Mouse (Mus musculus) hindlimb bud, embryonic 11.5 days (tissue): ENCODE data around the gene Azi2.

Source experiments
- DNase-seq: peaks from one replicate; pipeline ENCODE4 v3.0.0-alpha.2; 2012; ENCODE audit warnings: low read depth, low spot score; ENCODE audit errors: extremely low spot score

Azi2 gene

GRCm38 (mm10) chr9:118040218-118041021 is at the start of gene Azi2:
Gene Azi2, plus strand, starts transcription at chr9:118040499.
- peak; percentile 88 for DNase-seq

- DNase-seq = no peak
Observed at GRCm38 (mm10) chr9:117996631-117997030, 43.7 kb upstream of the Azi2 start.

DNA sequence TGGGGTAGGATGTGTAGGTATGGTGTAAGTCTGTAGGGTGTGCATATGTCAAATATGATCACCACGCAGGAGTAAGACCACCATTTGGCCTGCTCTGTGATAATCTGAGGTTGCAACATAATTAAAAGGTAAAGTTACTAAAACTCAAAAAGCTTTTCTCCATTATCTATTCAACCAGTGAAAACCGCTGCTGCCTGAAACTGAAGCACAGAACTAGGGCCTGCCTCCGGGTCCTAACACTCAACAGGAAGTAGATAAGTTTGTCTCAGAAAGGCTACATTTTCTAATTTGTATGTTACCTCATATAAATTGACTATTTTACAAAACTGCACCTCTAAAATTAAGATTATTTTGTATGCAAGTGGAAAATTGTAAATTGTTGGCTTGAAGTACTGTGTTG is 38.8 kb upstream of the Azi2 start:
- DNase-seq = no peak

GRCm38 (mm10) chr9:118003218-118003886 is 36.9 kb upstream of the Azi2 start:
- DNase-seq = no peak

- DNase-seq = no peak
Observed at GRCm38 (mm10) chr9:118003937-118004336, 36.4 kb upstream of the Azi2 start.

- no peak for DNase-seq
Observed at GRCm38 (mm10) chr9:118012928-118013327, 27.4 kb upstream of the Azi2 start.

DNA sequence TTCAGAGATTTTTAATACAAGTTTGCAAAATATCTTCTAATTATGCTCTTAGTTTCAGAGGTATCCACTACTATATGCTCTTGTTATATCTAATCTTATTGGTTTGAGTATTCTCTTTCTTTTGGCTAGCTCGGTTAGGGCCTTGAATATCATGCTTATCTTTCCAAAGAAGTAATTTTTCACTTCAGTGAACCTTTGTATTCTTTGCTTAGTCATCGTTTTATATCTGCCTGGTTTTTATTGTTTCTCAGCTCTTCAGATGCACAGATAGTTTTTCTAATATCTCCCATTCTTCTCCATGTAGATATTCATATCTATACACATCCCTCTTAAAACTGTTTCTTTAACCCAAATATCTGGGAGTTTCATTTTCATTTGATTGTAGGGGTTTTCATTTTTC is 15.3 kb upstream of the Azi2 start:
- DNase-seq = no peak

- DNase-seq = no peak
Observed at GRCm38 (mm10) chr9:118029490-118029889, 10.8 kb upstream of the Azi2 start.

DNA sequence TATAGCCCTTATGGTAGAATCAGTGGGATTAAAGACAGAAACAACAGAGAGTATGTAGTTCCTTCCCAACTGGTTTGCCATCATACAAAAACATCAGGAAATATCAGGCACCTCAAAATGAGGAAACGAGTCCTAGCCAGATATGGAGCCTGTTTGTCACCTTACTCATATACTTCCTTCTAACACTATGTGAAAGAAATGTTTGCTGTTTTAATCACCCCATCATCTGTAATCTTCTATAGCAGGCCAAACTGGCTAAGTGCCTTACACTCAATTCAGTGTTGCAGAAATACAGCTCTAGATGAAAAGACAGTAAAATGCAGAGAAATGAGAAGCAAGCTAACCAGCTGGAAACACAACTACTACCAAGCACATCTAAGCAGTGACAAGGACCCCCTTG is 10.0 kb upstream of the Azi2 start:
- no peak for DNase-seq

- DNase-seq = no peak
Observed at GRCm38 (mm10) chr9:118031694-118032093, 8.6 kb upstream of the Azi2 start.

GRCm38 (mm10) chr9:118034990-118035389 is 5.3 kb upstream of the Azi2 start:
- DNase-seq = no peak

GRCm38 (mm10) chr9:118041022-118041400 is 712 bp downstream of the Azi2 start:
- no peak for DNase-seq

DNA sequence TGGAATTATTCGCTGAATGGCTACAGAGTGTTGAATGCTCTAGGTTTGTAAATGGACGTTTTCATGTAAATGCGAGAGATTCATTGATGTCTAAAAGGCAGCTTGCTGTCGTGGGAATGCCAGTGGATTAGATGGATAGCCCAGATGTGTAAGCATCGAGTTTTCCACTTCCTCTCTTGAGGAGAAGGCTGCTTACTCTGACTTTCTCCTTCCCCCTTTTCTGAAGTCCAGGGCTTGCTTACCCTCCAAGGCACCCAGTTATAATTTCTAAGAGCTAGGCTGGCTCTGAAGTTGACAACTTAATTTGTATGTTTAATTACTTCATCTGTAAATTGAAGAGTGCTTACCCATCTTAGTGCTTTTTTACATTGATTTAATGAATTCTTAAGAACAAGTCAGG is 1.3 kb downstream of the Azi2 start:
- no peak for DNase-seq

DNA sequence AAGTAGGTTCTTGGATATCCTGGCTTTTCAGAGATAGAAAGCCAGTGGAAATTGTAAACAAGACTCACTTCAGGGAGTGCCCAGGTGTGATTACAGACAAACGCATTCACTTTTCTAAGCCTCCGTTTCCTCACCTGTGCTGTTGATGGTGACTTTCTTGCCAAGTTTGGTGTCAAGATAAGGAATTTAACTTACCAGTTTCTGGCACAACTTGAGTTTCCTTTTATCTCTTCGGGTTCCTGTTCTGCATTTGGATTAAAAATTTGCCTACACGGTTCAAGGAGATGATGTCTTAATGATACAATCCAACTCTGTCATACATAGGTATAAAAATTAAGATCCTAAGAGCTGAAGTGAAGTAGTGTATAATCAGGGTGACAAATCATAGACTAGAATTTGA is 2.4 kb downstream of the Azi2 start:
- DNase-seq = no peak

GRCm38 (mm10) chr9:118043581-118043980 is 3.3 kb downstream of the Azi2 start:
- DNase-seq = no peak

DNA sequence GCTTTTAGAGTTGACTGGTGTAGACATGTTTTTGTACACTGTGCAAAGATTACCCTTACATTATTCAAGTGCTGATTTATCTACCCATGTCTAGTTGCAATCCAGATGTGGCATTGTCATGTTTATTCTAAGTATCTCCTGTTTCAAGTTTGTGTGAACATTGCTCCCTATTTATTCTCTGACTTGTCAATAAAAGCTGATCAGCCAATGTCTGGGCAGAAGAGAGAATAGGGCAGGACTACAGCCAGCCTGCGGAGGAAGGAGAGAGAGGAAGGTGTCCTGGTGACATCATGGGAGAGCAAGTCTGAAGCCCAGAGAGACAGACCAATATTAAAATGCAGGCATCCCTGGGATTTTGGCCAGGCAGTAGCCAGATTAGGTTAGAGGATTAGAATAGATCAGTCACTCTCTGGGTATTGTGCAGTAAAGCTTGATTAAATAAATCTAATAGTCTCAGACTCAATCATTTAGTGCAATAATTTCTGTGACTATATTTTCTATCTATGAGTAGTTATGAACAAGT is 4.8 kb downstream of the Azi2 start:
- DNase-seq = no peak

GRCm38 (mm10) chr9:118053286-118053685 is 13.0 kb downstream of the Azi2 start:
- peak; percentile 16 for DNase-seq

DNA sequence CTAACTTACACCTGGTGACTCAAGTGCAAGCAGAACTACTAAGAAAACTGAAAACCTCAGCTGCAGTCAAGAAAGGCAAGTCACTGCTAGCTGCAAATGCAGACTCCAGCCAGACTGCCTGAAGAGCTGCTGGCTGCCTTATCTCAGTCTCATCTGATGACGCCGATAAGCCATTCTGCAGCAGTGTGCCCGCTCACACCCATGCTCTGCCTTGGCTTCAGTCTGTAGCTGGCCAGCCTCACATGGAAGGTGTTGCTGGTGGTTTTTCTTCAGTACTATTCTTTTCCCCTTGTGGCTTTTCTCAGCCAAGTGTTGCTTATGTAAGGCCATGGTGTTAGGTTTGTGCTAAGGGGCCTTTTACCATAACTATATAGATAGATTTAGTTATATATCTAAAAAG is 18.8 kb downstream of the Azi2 start:
- no peak for DNase-seq

DNA sequence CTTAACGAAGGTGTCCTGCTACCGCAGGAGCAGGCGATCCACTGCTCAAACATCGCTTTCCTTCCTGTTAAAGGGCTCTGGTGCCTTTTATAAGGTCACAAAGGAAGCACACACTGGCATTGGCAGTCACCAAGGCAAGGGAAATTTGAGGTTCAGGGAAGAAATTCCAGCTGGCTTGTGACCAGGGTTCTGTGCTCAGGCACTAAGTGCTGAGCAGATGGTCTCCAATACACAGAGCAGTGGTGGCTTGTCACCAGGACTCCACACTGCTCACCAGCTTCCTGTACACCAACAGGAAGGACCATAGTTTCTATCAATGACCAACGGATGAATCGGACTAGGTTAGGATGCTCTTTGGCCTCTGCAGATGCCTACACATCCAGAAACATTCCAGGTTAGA is 30.1 kb downstream of the Azi2 start:
- no peak for DNase-seq

DNA sequence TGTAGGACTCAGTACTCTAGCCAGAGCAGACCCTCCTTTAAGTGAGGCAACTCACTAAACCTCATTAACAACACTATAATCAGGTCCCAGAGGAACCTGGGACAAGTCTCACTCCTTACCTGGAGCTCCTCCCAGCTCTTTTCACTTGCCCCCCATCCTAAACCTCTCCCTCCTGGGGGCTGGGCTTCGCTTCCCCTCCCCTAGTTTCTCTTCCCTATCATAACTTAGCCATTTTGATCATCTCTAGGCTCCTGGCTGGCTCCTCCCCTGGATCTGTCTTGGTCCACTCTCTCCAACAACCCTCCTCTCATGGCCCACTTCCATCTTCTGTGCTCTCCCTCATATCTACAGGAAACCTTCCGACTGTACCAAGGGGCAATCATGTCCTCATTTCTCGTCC is 31.0 kb downstream of the Azi2 start:
- no peak for DNase-seq

GRCm38 (mm10) chr9:118072101-118072500 is 31.8 kb downstream of the Azi2 start:
- DNase-seq = no peak

DNA sequence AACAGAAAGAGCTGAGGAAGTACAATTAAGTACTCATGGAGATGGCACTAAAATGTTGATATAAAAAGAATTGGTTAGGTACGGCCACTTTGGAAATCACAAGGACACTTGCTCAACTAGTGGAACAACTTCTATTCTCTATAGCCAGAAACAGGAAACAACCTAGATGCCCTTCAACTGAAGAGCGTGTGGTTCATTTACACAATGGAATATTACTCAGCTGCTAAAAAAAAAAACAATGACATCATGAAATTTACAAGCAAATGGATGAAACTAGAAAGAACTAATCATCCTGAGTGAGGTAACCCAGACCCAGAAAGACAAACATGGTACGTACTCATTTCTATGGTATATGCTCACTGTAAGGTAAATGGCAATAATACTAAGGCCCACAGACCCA is 33.1 kb downstream of the Azi2 start:
- DNase-seq = no peak
